Mouse (Mus musculus) kidney, adult 10 weeks (tissue): ENCODE data around the gene Gm21586. TPM values are rescaled to one million over a fixed set of nuclear protein-coding genes. Genes with fewer than 3 reads are reported as not detected.

Source experiments
- polyA plus RNA-seq: library from polyadenylated mRNA; stranded (reverse); fragments of 350-450 nt; fragmentation: Illumina TruSeq; extraction: RNeasy Lipid Tissue Mini Kit (QIAGEN cat#74804); gene quantifications from one replicate; pipeline ENCODE4 v1.2.3, GENCODE M21; 2014; ENCODE audit warnings: low read depth, low replicate concordance

The Gm21586 gene
- not detected for polyA plus RNA-seq

GRCm38 (mm10) chr4:42439078-42439477 lies at the start of gene Gm21586:
TSS of gene Gm21586 (plus strand) at chr4:42439378.

GRCm38 (mm10) chr4:42466452-42466851 lies 27.3 kb downstream of the Gm21586 start, which contains the start of gene Gm2163:
TSS of gene Gm2163 (plus strand) at chr4:42466752.

Other genes with a start within 250 kb of the Gm21586 start
- gene Gm10600, start 198.7 kb upstream of the Gm21586 start, polyA plus RNA-seq: 0.53 TPM
- gene Ccl21b, start 183.6 kb upstream of the Gm21586 start, polyA plus RNA-seq: not detected
- gene Gm21953, start 145.1 kb upstream of the Gm21586 start, polyA plus RNA-seq: not detected
- gene Fam205a3, start 121.0 kb upstream of the Gm21586 start, polyA plus RNA-seq: not detected
- not detected for gene Gm2163, start 27.4 kb downstream of the Gm21586 start, polyA plus RNA-seq
- not detected for gene Fam205a2, start 88.8 kb downstream of the Gm21586 start, polyA plus RNA-seq
- not detected for gene Gm10591, start 172.8 kb downstream of the Gm21586 start, polyA plus RNA-seq
- not detected for gene Gm2564, start 190.3 kb downstream of the Gm21586 start, polyA plus RNA-seq
- gene Ccl27b, start 215.9 kb downstream of the Gm21586 start, polyA plus RNA-seq: not detected
- not detected for gene Il11ra2, start 222.5 kb downstream of the Gm21586 start, polyA plus RNA-seq